Mouse (Mus musculus): Measurements from ENCODE around the gene Fli1. TPM values are rescaled to one million over a fixed set of nuclear protein-coding genes. Genes with fewer than 3 reads are reported as not detected.

Fli1 gene
- 62.2 and 68.3 TPM in 2 replicates for polyA plus RNA-seq (2014; fragmentation: Nextera tagmentation; extraction: Ambion mirVana)

- ATAC-seq (ENCODE audit: insufficient number of reproducible peaks, low FRiP score, low TSS enrichment, low read depth): no peak
- no peaks in the 10 kb centered on the region for H3K27me3 ChIP-seq (ENCODE audit: control insufficient read depth, insufficient read depth, low read length)
- peak within 1 kb of the TSS; percentile 96 for H3K27ac ChIP-seq (replicated peaks; ENCODE audit: low read depth, low read length)
- no peaks in the 10 kb centered on the region for H3K9me3 ChIP-seq (ENCODE audit: control insufficient read depth, low read length)
- peak within 1 kb of the TSS; percentile 80 for H3K4me2 ChIP-seq (ENCODE audit: low read depth, severe bottlenecking)
- under 1% methylated on average over 41 of the region's 41 CpGs for WGBS
- peaks cover under 1% of the 10 kb centered on the region; the same call in 1 of the 2 replicates for H3K36me3 ChIP-seq (ENCODE audit: control insufficient read depth, insufficient read depth, low read length)
- peaks cover 59% of the 10 kb centered on the region for H3K4me1 ChIP-seq (ENCODE audit: control insufficient read depth, insufficient read depth, low read length)
- H3K4me3 ChIP-seq (ENCODE audit: low read depth, low read length): peak within 1 kb of the TSS; percentile 96
- peak; percentile 72 for DNase-seq (ENCODE audit: low spot score)
- H3K9ac ChIP-seq (ENCODE audit: low read length): peak within 1 kb of the TSS; percentile 100
Observed at GRCm38 (mm10) chr9:32542212-32543039, at the start of gene Fli1. Gene Fli1 (minus strand): TSS chr9:32542861.

GRCm38 (mm10) chr9:32591732-32592582, 49.3 kb upstream of the Fli1 start:
- Histone ChIP-seq H3K4me3 (ENCODE audit: low read depth, low read length) (no peak overlapping the region), H3K4me1 (ENCODE audit: control insufficient read depth, insufficient read depth, low read length) (peaks cover 20% of the 10 kb centered on the region), H3K9me3 (ENCODE audit: control insufficient read depth, low read length) (no peaks in the 10 kb centered on the region), H3K27ac (replicated peaks; ENCODE audit: low read depth, low read length) (no peak overlapping the region), H3K27me3 (ENCODE audit: control insufficient read depth, insufficient read depth, low read length) (no peaks in the 10 kb centered on the region), H3K9ac (ENCODE audit: low read length) (0 out of 2 replicates have a peak overlapping the region, but pooled peaks have one; percentile 22), H3K4me2 (ENCODE audit: low read depth, severe bottlenecking) (no peak overlapping the region), H3K36me3 (ENCODE audit: control insufficient read depth, insufficient read depth, low read length) (no peaks in the 10 kb centered on the region)
- ATAC-seq (ENCODE audit: insufficient number of reproducible peaks, low FRiP score, low TSS enrichment, low read depth): peak; percentile 79
- 15% methylated on average over 14 of the region's 14 CpGs for WGBS
- peak; percentile 78 for DNase-seq (ENCODE audit: low spot score)

GRCm38 (mm10) chr9:32590571-32590970, 47.9 kb upstream of the Fli1 start:
- Histone ChIP-seq H3K4me3 (ENCODE audit: low read depth, low read length) (no peak overlapping the region), H3K4me2 (ENCODE audit: low read depth, severe bottlenecking) (no peak overlapping the region), H3K9ac (ENCODE audit: low read length) (no peak overlapping the region), H3K36me3 (ENCODE audit: control insufficient read depth, insufficient read depth, low read length) (no peaks in the 10 kb centered on the region), H3K27me3 (ENCODE audit: control insufficient read depth, insufficient read depth, low read length) (no peaks in the 10 kb centered on the region), H3K27ac (replicated peaks; ENCODE audit: low read depth, low read length) (no peak overlapping the region), H3K4me1 (ENCODE audit: control insufficient read depth, insufficient read depth, low read length) (peaks cover 15% of the 10 kb centered on the region), H3K9me3 (ENCODE audit: control insufficient read depth, low read length) (no peaks in the 10 kb centered on the region)
- ATAC-seq (ENCODE audit: insufficient number of reproducible peaks, low FRiP score, low TSS enrichment, low read depth) (no peak), DNase-seq (ENCODE audit: low spot score) (no peak)
- WGBS: 60% methylated on average over 5 of the region's 5 CpGs

- Histone ChIP-seq H3K9me3 (ENCODE audit: control insufficient read depth, low read length) (no peaks in the 10 kb centered on the region), H3K4me1 (ENCODE audit: control insufficient read depth, insufficient read depth, low read length) (peaks cover 11% of the 10 kb centered on the region), H3K9ac (ENCODE audit: low read length) (no peak overlapping the region), H3K4me2 (ENCODE audit: low read depth, severe bottlenecking) (no peak overlapping the region), H3K27me3 (ENCODE audit: control insufficient read depth, insufficient read depth, low read length) (no peaks in the 10 kb centered on the region), H3K36me3 (ENCODE audit: control insufficient read depth, insufficient read depth, low read length) (no peaks in the 10 kb centered on the region), H3K4me3 (ENCODE audit: low read depth, low read length) (no peak overlapping the region), H3K27ac (replicated peaks; ENCODE audit: low read depth, low read length) (no peak overlapping the region)
- DNase-seq (ENCODE audit: low spot score): peak; percentile 94
- 5% methylated on average over 8 of the region's 8 CpGs for WGBS
- ATAC-seq (ENCODE audit: insufficient number of reproducible peaks, low FRiP score, low TSS enrichment, low read depth): no peak
Observed at GRCm38 (mm10) chr9:32589900-32590299, 47.2 kb upstream of the Fli1 start.

GRCm38 (mm10) chr9:32585357-32585756, 42.7 kb upstream of the Fli1 start:
- DNase-seq (ENCODE audit: low spot score) (no peak), ATAC-seq (ENCODE audit: insufficient number of reproducible peaks, low FRiP score, low TSS enrichment, low read depth) (peak; percentile 65; the same call in 1 of the 2 replicates)
- no peaks in the 10 kb centered on the region for H3K36me3 ChIP-seq (ENCODE audit: control insufficient read depth, insufficient read depth, low read length)
- no peak overlapping the region for H3K4me3 ChIP-seq (ENCODE audit: low read depth, low read length)
- no peak overlapping the region for H3K4me2 ChIP-seq (ENCODE audit: low read depth, severe bottlenecking)
- H3K9me3 ChIP-seq (ENCODE audit: control insufficient read depth, low read length): no peaks in the 10 kb centered on the region
- H3K27me3 ChIP-seq (ENCODE audit: control insufficient read depth, insufficient read depth, low read length): no peaks in the 10 kb centered on the region
- WGBS: 47% methylated on average over 7 of the region's 7 CpGs
- H3K27ac ChIP-seq (replicated peaks; ENCODE audit: low read depth, low read length): no peak overlapping the region
- 0 out of 2 replicates have a peak, but pooled peaks cover 2% of the 10 kb centered on the region for H3K4me1 ChIP-seq (ENCODE audit: control insufficient read depth, insufficient read depth, low read length)
- H3K9ac ChIP-seq (ENCODE audit: low read length): no peak overlapping the region

- Histone ChIP-seq H3K9me3 (ENCODE audit: control insufficient read depth, low read length) (no peaks in the 10 kb centered on the region), H3K36me3 (ENCODE audit: control insufficient read depth, insufficient read depth, low read length) (no peaks in the 10 kb centered on the region), H3K4me1 (ENCODE audit: control insufficient read depth, insufficient read depth, low read length) (no peaks in the 10 kb centered on the region), H3K4me3 (ENCODE audit: low read depth, low read length) (no peak overlapping the region), H3K4me2 (ENCODE audit: low read depth, severe bottlenecking) (no peak overlapping the region), H3K9ac (ENCODE audit: low read length) (no peak overlapping the region), H3K27me3 (ENCODE audit: control insufficient read depth, insufficient read depth, low read length) (no peaks in the 10 kb centered on the region), H3K27ac (replicated peaks; ENCODE audit: low read depth, low read length) (no peak overlapping the region)
- no peak for DNase-seq (ENCODE audit: low spot score)
- ATAC-seq (ENCODE audit: insufficient number of reproducible peaks, low FRiP score, low TSS enrichment, low read depth): no peak
- 73% methylated on average over 6 of the region's 6 CpGs for WGBS
Observed at GRCm38 (mm10) chr9:32583905-32584304, 41.2 kb upstream of the Fli1 start.

- ATAC-seq (ENCODE audit: insufficient number of reproducible peaks, low FRiP score, low TSS enrichment, low read depth) (no peak), DNase-seq (ENCODE audit: low spot score) (no peak)
- H3K27ac ChIP-seq (replicated peaks; ENCODE audit: low read depth, low read length): no peak overlapping the region
- H3K9ac ChIP-seq (ENCODE audit: low read length): no peak overlapping the region
- H3K9me3 ChIP-seq (ENCODE audit: control insufficient read depth, low read length): no peaks in the 10 kb centered on the region
- no peaks in the 10 kb centered on the region for H3K4me1 ChIP-seq (ENCODE audit: control insufficient read depth, insufficient read depth, low read length)
- no peaks in the 10 kb centered on the region for H3K36me3 ChIP-seq (ENCODE audit: control insufficient read depth, insufficient read depth, low read length)
- WGBS: 79% methylated on average over 11 of the region's 11 CpGs
- H3K27me3 ChIP-seq (ENCODE audit: control insufficient read depth, insufficient read depth, low read length): no peaks in the 10 kb centered on the region
- H3K4me2 ChIP-seq (ENCODE audit: low read depth, severe bottlenecking): no peak overlapping the region
- no peak overlapping the region for H3K4me3 ChIP-seq (ENCODE audit: low read depth, low read length)
Observed at GRCm38 (mm10) chr9:32581851-32582573, 39.4 kb upstream of the Fli1 start.

- H3K27ac ChIP-seq (replicated peaks; ENCODE audit: low read depth, low read length): no peak overlapping the region
- WGBS: 81% methylated on average over 2 of the region's 2 CpGs
Observed at GRCm38 (mm10) chr9:32578411-32578810, 35.8 kb upstream of the Fli1 start.

More at GRCm38 (mm10) chr9:32578411-32578810, 35.8 kb upstream of the Fli1 start:
- DNase-seq (ENCODE audit: low spot score) (no peak), ATAC-seq (ENCODE audit: insufficient number of reproducible peaks, low FRiP score, low TSS enrichment, low read depth) (no peak)
- H3K9ac ChIP-seq (ENCODE audit: low read length): no peak overlapping the region
- H3K4me1 ChIP-seq (ENCODE audit: control insufficient read depth, insufficient read depth, low read length): no peaks in the 10 kb centered on the region
- no peaks in the 10 kb centered on the region for H3K27me3 ChIP-seq (ENCODE audit: control insufficient read depth, insufficient read depth, low read length)
- no peak overlapping the region for H3K4me2 ChIP-seq (ENCODE audit: low read depth, severe bottlenecking)
- H3K36me3 ChIP-seq (ENCODE audit: control insufficient read depth, insufficient read depth, low read length): no peaks in the 10 kb centered on the region
- H3K4me3 ChIP-seq (ENCODE audit: low read depth, low read length): no peak overlapping the region
- H3K9me3 ChIP-seq (ENCODE audit: control insufficient read depth, low read length): no peaks in the 10 kb centered on the region

Data from limb, embryonic 11.5 days (tissue).